8 mouse cellular contexts compared by ENCODE assay signal in the genomic region with DNA sequence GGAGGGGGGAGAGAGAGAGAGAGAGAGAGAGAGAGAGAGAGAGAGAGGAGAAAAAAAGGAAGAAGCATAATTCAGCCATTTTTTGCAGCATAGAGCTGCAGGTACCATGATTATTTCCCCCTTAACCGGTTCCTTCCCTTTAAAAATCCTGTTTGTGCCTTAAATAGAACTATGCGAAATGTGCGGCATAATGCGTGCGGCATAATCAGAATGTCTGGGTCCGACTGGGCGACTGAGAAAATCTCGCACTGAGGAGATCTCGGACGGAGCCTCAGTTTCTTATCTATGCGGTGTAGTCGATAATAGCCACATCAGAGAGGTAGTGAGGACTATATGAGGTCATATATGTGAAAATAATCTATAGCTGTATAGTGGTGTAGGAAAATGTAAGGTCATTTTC. TPM values are rescaled to one million over a fixed set of nuclear protein-coding genes. Genes with fewer than 3 reads are reported as not detected.
DNase-seq lines count a peak whose midpoint lies in the region; ATAC-seq and TF ChIP-seq lines count a peak whose summit lies in the region.

No protein-coding gene starts in this region.

- H3K4me3 ChIP-seq in heart, embryonic 13.5 days: peak overlapping the region; percentile 75
- H3K4me3 ChIP-seq in CH12.LX (replicated peaks in 1 of 3; ENCODE audit: low read depth in 2 of 3, low read length in 2 of 3, poor library complexity in 1 of 3): peak overlapping the region; percentile 61 to 85 (median 69)
- H3K4me3 ChIP-seq in forebrain, embryonic 11.5 days (ENCODE audit: low read depth, low read length): peak overlapping the region; percentile 54
- peak overlapping the region; percentile 100 for H3K4me3 ChIP-seq in liver, adult 2 months (ENCODE audit: insufficient read depth, low read depth, low read length)
- H3K4me3 ChIP-seq in stomach, embryonic 16.5 days (replicated peaks; ENCODE audit: low read length): peak overlapping the region; percentile 66

- peak overlapping the region; percentile 70 for H3K4me2 ChIP-seq in heart, embryonic 13.5 days
- H3K4me2 ChIP-seq in CH12.LX (ENCODE audit: insufficient read depth, low read depth, poor library complexity, severe bottlenecking): peak overlapping the region; percentile 56; the same call in 1 of the 2 replicates
- peak overlapping the region; percentile 51 for H3K4me2 ChIP-seq in forebrain, embryonic 11.5 days (ENCODE audit: low read depth, low read length, severe bottlenecking)
- peak overlapping the region; percentile 57 for H3K4me2 ChIP-seq in stomach, embryonic 16.5 days (ENCODE audit: low read depth, low read length)

- dilution Hi-C loops in CH12.LX (cut with MboI; ENCODE audit: extremely low pct_ligation_motif_present, extremely low pct_unique_long_range_greater_than_20kb, low sequenced_read_pairs): no loop called here

- H3K4me1 ChIP-seq in heart, embryonic 13.5 days: no peaks in the 10 kb centered on the region
- H3K4me1 ChIP-seq in CH12.LX (ENCODE audit: control insufficient read depth in 1 of 2, insufficient read depth in 2 of 2): no peaks in the 10 kb centered on the region
- H3K4me1 ChIP-seq in forebrain, embryonic 11.5 days (replicated peaks; ENCODE audit: control insufficient read depth, insufficient read depth, low read length): no peaks in the 10 kb centered on the region
- H3K4me1 ChIP-seq in liver, adult 2 months (ENCODE audit: control insufficient read depth, insufficient read depth, low read length): no peaks in the 10 kb centered on the region; the same call in 1 of the 2 replicates
- H3K4me1 ChIP-seq in stomach, embryonic 16.5 days (ENCODE audit: control insufficient read depth, insufficient read depth, low read length): no peaks in the 10 kb centered on the region

- 0 out of 2 replicates have a peak overlapping the region, but pooled peaks have one; percentile 88 for H3K27ac ChIP-seq in heart, embryonic 13.5 days (replicated peaks)
- H3K27ac ChIP-seq in CH12.LX (ENCODE audit: insufficient read depth, low read depth): no peak overlapping the region
- no peak overlapping the region for H3K27ac ChIP-seq in forebrain, embryonic 11.5 days (ENCODE audit: low read depth, low read length)
- no peak overlapping the region for H3K27ac ChIP-seq in liver, adult 2 months (replicated peaks; ENCODE audit: insufficient read depth, low read depth, low read length)
- H3K27ac ChIP-seq in stomach, embryonic 16.5 days (ENCODE audit: low read length): no peak overlapping the region

- H3K27me3 ChIP-seq in heart, embryonic 13.5 days (replicated peaks): peaks cover 66% of the 10 kb centered on the region
- H3K27me3 ChIP-seq in CH12.LX (replicated peaks): no peaks in the 10 kb centered on the region
- H3K27me3 ChIP-seq in forebrain, embryonic 11.5 days (ENCODE audit: control insufficient read depth, insufficient read depth, low read length): peaks cover 34% of the 10 kb centered on the region
- H3K27me3 ChIP-seq in liver, adult 2 months (ENCODE audit: control insufficient read depth, insufficient read depth, low read length): no peaks in the 10 kb centered on the region
- H3K27me3 ChIP-seq in stomach, embryonic 16.5 days (ENCODE audit: control insufficient read depth, insufficient read depth, low read length): peaks cover 20% of the 10 kb centered on the region; the same call in 1 of the 2 replicates

- 20% methylated on average over 12 of the region's 12 CpGs for WGBS in heart, embryonic 13.5 days
- WGBS in forebrain, embryonic 11.5 days: 33% methylated on average over 12 of the region's 12 CpGs
- under 1% methylated on average over 12 of the region's 12 CpGs for WGBS in liver, adult 2 months
- 15% methylated on average over 12 of the region's 12 CpGs for WGBS in stomach, embryonic 16.5 days

- no peak for TF ChIP-seq EP300 in CH12.LX (IDR thresholded peaks at IDR 0.05; ENCODE audit: low read length)

- TF ChIP-seq POLR2A in CH12.LX (IDR thresholded peaks at IDR 0.05; ENCODE audit: low read depth, low read length): no peak
- no peak for TF ChIP-seq POLR2A in liver, adult 2 months (IDR thresholded peaks at IDR 0.05; ENCODE audit: extremely low read depth, insufficient read depth, low read length)

- H3K79me2 ChIP-seq in CH12.LX (replicated peaks; ENCODE audit: control insufficient read depth, extremely low read depth, insufficient read depth, poor library complexity, severe bottlenecking): no peaks in the 10 kb centered on the region
- H3K79me2 ChIP-seq in liver, adult 2 months (ENCODE audit: control insufficient read depth, insufficient read depth, low read length): peaks cover 5% of the 10 kb centered on the region

- in situ Hi-C loops in CH12.LX (cut with MboI; ENCODE audit: low pct_ligation_motif_present, low pct_unique_long_range_greater_than_20kb, low sequenced_read_pairs): no loop called here

- H3K36me3 ChIP-seq in heart, embryonic 13.5 days: no peaks in the 10 kb centered on the region
- peaks cover 0 to 4% of the 10 kb centered on the region in 2 experiments for H3K36me3 ChIP-seq in CH12.LX (replicated peaks in 1 of 2; ENCODE audit: control insufficient read depth in 1 of 2, insufficient read depth in 1 of 2, low read length in 1 of 2)
- H3K36me3 ChIP-seq in forebrain, embryonic 11.5 days (ENCODE audit: control insufficient read depth, insufficient read depth, low read length): no peaks in the 10 kb centered on the region
- H3K36me3 ChIP-seq in liver, adult 2 months (ENCODE audit: control insufficient read depth, insufficient read depth, low read length): no peaks in the 10 kb centered on the region
- H3K36me3 ChIP-seq in stomach, embryonic 16.5 days (ENCODE audit: control insufficient read depth, insufficient read depth, low read length): no peaks in the 10 kb centered on the region

- DNase-seq in heart, postnatal 14 days: no peak
- no peak for DNase-seq in CH12.LX (ENCODE audit: extremely low read depth)
- no peak for DNase-seq in forebrain, embryonic 11.5 days (ENCODE audit: low spot score)
- DNase-seq in liver, adult 2 months (ENCODE audit: extremely low read depth, low read depth, low spot score): no peak
- DNase-seq in retina, postnatal 1 day: no peak
- DNase-seq in urinary bladder, postnatal 4 days (ENCODE audit: low spot score in 2 of 2): no peak

- ATAC-seq in heart, embryonic 13.5 days (ENCODE audit: extremely low read depth, insufficient number of reproducible peaks, low FRiP score, low TSS enrichment): no peak
- no peak for ATAC-seq in forebrain, embryonic 11.5 days (replicated peaks; ENCODE audit: low FRiP score)
- ATAC-seq in stomach, embryonic 16.5 days (ENCODE audit: insufficient read depth, low FRiP score): no peak

- intact Hi-C loops in heart, postnatal 14 days (cut with DNase I): loop anchor here (5.0 to 10.0 kb wide), 2 partner anchors 59 to 132 kb away; partner anchors contain the start of genes Apoo and Fam90a1b

- no peak for TF ChIP-seq RAD21 in CH12.LX (IDR thresholded peaks at IDR 0.05; ENCODE audit: low read depth, low read length)

- TF ChIP-seq CTCF in CH12.LX (conservative IDR thresholded peaks at IDR 0.05 in 1 of 2, IDR thresholded peaks at IDR 0.05 in 1 of 2; ENCODE audit: low read depth in 2 of 2, low read length in 2 of 2): no peak
- no peak for TF ChIP-seq CTCF in liver, adult 2 months (IDR thresholded peaks at IDR 0.05; ENCODE audit: low read depth, low read length)

- H3K9me3 ChIP-seq in heart, embryonic 13.5 days: no peaks in the 10 kb centered on the region
- H3K9me3 ChIP-seq in CH12.LX (replicated peaks; ENCODE audit: low read length): no peaks in the 10 kb centered on the region
- H3K9me3 ChIP-seq in forebrain, embryonic 11.5 days (ENCODE audit: control insufficient read depth, low read length): no peaks in the 10 kb centered on the region
- H3K9me3 ChIP-seq in stomach, embryonic 16.5 days (replicated peaks; ENCODE audit: control insufficient read depth, low read length): no peaks in the 10 kb centered on the region

- H3K9ac ChIP-seq in heart, embryonic 13.5 days: peak overlapping the region; percentile 87
- H3K9ac ChIP-seq in CH12.LX (ENCODE audit: insufficient read depth, low read depth): peak overlapping the region; percentile 71
- peak overlapping the region; percentile 68; the same call in 1 of the 2 replicates for H3K9ac ChIP-seq in forebrain, embryonic 11.5 days (ENCODE audit: low read length)
- peak overlapping the region; percentile 43; the same call in 1 of the 2 replicates for H3K9ac ChIP-seq in liver, adult 2 months (ENCODE audit: low read depth, low read length)
- peak overlapping the region; percentile 79 for H3K9ac ChIP-seq in stomach, embryonic 16.5 days (ENCODE audit: low read length)

TF ChIP-seq in CH12.LX, 34 proteins besides CTCF, POLR2A, EP300 and RAD21:
- TF ChIP-seq HCFC1 (IDR thresholded peaks at IDR 0.05; ENCODE audit: low read depth, low read length): no peak
- TF ChIP-seq ZNF384 (IDR thresholded peaks at IDR 0.05; ENCODE audit: low read depth, low read length): 0 out of 2 replicates have a peak, but pooled peaks have one; percentile 7

RNA-seq across cellular contexts. Expression of gene Klhl15, which starts 1.2 kb away (rescaled TPM):
- 3.8 and 4.4 TPM in 2 replicates for polyA plus RNA-seq in heart, embryonic 13.5 days (2015; fragmentation: Nextera tagmentation; extraction: Ambion mirVana)
- 1 to 10 TPM; 8.7 to 8.9 TPM for total RNA-seq in heart, postnatal 14 days (2021)
- total RNA-seq in CH12.LX (2012; rRNA removed) (5.3 and 7.9 TPM in 2 replicates), CH12.LX (2014; rRNA removed) (8.1 and 8.4 TPM in 2 replicates)
- polyA plus RNA-seq in CH12.LX (2012; ENCODE audit: insufficient read length, low read depth): 9.4 TPM in 2 replicates
- polyA plus RNA-seq in forebrain, embryonic 11.5 days (2014; fragmentation: Nextera tagmentation; extraction: Ambion mirVana): 11.2 and 11.6 TPM in 2 replicates
- 5.9 and 7.4 TPM in 2 replicates for total RNA-seq in liver, adult 2 months (2014; rRNA removed)
- 1.8 and 3.9 TPM in 2 replicates for polyA plus RNA-seq in liver, adult 2 months (2012; rRNA removed)
- polyA plus RNA-seq in stomach, embryonic 16.5 days (2015; fragmentation: Nextera tagmentation; extraction: Ambion mirVana): 8.4 and 8.5 TPM in 2 replicates

RNA-seq across cellular contexts. Expression of gene Eif2s3x, which starts 22.9 kb away (rescaled TPM):
- 50.5 and 56.1 TPM in 2 replicates for polyA plus RNA-seq in heart, embryonic 13.5 days (2015; fragmentation: Nextera tagmentation; extraction: Ambion mirVana)
- total RNA-seq in heart, postnatal 14 days (2021): 100 to 1,000 TPM; 110 to 156 TPM
- total RNA-seq in CH12.LX (2012; rRNA removed) (130 and 154 TPM in 2 replicates), CH12.LX (2014; rRNA removed) (271 and 272 TPM in 2 replicates)
- polyA plus RNA-seq in CH12.LX (2012; ENCODE audit: insufficient read length, low read depth): 243 and 244 TPM in 2 replicates
- polyA plus RNA-seq in forebrain, embryonic 11.5 days (2014; fragmentation: Nextera tagmentation; extraction: Ambion mirVana): 127 and 132 TPM in 2 replicates
- total RNA-seq in liver, adult 2 months (2014; rRNA removed): 93.1 and 103 TPM in 2 replicates
- polyA plus RNA-seq in liver, adult 2 months (2012; rRNA removed): 42.7 and 43.7 TPM in 2 replicates
- polyA plus RNA-seq in stomach, embryonic 16.5 days (2015; fragmentation: Nextera tagmentation; extraction: Ambion mirVana): 64.8 and 77.2 TPM in 2 replicates
